Mouse (Mus musculus) embryo, embryonic 9.5 days (tissue): ENCODE data around the gene Pdzd7.
A peak's percentile ranks its signal among the peaks of the same experiment; 100 is the strongest.

Experiments used
- DNase-seq: peaks from one replicate; pipeline ENCODE4 v3.0.0-alpha.2; 2017; ENCODE audit errors: extremely low spot score

The Pdzd7 gene

GRCm38 (mm10) chr19:45012636-45013035 lies 32.9 kb downstream of the Pdzd7 start:
- DNase-seq, result no peak

DNA sequence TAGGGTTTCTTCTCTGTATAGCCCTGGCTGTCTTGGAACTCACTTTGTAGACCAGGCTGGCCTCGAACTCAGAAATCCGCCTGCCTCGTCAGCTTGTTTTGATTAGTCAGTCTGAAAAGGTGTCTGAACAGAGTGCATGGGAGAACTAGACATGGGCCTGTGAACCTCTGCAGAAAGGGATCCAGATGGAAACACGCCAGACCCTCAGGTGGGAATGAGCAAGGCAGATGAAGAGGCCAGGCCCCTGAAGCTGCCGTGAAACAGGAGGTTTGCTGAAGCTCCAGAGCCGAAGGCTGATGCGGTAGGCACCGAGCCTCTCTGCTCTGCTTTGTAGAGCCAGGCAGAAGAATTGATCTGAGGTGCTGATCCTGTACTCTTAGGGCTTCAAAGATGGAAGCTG lies 33.3 kb downstream of the Pdzd7 start:
- DNase-seq, result no peak

DNA sequence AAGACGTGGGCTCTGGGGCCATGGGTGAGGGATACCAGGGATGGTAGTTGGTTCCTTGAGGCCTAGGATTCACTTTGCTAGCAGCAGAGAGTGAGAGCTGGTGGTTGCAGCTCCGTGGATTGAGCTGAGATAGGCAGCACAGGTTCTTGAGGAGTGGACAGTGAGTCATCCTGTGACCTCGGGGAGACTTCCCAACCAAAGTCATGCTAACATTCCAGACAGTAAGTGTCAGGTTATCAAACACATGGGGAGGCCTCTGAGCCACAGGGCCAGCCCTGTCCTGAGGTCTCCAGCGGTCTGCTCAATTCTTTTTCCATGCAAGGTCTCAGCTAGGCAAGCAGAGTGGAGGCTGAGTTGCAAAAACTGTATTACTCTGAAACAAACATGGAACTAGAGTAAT lies 34.9 kb downstream of the Pdzd7 start:
- no peak for DNase-seq

DNA sequence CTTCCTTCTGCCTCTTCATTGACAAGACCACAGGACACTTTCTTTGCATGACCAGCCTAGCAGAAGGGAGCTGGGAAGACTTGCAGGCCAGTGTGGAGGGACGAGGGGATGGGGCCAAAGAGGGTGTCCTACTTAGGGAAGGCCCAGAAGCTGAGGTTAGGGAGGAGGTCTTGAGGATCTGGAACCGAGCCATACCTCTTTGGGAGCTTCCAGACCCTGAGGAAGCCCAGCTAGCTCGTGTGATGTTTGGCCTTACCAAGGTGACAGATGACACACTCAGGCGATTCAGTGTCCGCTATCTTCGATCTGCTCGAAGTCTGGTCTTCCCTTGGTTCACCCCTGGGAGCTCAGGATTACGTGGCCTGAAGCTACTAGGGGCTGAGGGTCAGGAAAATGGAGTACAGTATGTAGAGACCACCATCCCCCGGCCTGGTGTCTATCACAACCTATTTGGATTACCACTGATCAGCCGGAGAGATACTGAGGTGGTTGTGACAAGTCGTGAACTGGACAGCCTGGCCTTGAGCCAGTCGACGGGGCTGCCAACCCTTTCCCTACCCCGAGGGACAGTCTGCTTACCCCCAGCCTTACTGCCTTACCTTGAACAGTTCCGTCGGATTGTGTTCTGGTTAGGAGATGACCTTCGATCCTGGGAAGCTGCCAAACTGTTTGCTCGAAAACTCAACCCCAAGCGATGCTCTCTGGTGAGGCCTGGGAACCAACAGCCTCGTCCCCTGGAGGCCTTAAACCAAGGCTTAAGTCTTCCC lies 37.9 kb downstream of the Pdzd7 start:
- DNase-seq, result no peak

GRCm38 (mm10) chr19:45007021-45007420 lies 38.5 kb downstream of the Pdzd7 start:
- no peak for DNase-seq

GRCm38 (mm10) chr19:45005957-45006712 lies 39.4 kb downstream of the Pdzd7 start, which contains the start of gene Mrpl43:
Mrpl43 (minus strand) TSS chr19:45006442.
- DNase-seq, result peak; percentile 96

DNA sequence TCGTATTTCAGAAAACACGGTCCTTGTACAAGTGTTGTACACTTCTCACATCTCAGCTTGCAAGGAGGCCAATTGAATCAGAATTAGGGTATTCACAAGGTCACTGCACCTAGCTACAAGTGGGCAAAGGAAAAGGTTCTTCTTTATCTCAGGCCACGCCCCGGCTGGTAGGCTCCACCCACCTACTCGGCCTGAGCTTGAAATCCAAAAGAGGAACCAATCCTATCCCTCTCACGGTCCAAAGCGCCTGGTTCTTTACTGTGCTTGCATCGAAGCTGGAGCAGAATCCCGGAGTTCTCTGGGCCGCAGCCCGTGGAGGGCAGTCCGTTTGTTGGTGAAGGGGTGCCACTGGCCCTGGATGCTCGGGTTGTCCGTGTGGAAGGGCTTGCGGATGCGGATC lies 40.1 kb downstream of the Pdzd7 start, which contains the start of gene Twnk:
Gene Twnk (plus strand): TSS at position 220 of the 400 bp plus-strand sequence.
- DNase-seq, result no peak

DNA sequence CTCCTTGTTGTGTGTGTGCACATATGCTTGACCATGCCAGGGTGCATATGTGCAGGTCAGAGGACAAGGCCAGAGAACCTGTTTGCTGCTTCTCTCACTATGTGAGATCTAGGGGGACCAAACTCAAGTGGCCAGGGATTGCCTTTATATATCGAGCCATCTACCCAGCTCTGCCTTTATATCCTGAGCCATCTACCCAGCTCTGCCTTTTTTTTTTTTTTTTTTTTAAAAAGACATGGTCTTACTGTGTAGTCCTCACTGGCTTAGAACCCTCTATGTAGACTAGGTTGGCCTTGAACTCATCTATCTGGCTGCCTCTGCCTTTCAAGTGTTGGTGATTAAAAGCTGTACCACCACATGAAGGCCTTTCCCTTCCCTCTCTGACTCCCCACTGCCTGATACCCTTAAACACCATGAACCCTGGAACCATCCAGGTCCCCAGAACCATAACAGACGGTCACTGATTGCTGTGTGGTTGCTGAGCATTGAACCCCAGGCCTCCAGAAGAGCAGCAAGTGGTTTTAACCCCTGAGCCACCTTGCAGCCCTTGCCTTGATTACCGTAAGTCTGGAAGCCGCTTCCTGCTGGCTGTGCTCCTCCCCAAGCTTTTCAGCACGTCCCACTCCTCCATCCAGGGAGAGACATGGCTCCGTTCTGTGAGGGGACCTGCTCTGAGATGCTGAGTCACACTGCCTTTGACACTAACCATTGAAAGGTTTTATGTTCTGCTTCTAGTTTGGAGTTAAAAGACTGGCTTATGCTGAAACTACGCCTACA lies 41.6 kb downstream of the Pdzd7 start:
- no peak for DNase-seq

DNA sequence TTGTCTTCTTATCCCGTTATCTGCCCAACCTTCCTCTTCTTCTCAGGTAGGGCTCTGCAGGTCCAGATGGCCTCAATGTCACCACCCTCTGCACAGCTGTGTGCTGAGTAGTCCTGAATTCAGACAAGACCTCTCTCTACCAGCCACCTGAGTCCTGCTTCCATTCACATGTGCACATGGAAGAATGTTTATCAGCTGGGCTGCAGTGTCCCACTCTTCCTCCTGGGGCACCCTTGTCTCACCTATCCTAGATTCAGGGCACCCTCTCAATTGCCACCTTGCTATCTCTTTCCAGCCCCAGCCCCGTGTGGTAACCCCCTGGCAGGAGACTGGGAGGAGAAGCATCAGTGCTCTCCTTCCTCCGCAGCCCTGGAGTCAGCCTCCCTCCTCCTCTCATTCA lies 43.2 kb downstream of the Pdzd7 start:
- no peak for DNase-seq

DNA sequence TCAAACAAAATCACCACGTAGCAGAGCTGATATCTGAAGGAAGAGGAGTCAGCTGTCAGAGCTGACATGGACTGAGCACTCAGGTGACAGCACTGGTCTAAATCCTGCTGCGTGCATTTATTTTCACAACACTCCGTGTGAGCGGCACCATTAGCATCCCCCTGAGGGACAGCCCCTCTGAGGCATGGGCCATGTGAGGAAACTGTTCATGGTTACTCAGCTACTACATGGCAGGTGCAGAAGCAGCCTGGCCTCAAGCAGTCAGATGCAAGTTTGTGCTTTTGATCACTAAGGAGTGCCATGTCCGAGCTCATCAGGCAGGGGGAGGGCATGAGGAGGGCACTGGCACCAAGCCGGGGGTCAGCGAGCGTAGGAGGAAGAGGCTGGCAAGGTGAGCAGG lies 45.9 kb downstream of the Pdzd7 start:
- DNase-seq, result no peak

DNA sequence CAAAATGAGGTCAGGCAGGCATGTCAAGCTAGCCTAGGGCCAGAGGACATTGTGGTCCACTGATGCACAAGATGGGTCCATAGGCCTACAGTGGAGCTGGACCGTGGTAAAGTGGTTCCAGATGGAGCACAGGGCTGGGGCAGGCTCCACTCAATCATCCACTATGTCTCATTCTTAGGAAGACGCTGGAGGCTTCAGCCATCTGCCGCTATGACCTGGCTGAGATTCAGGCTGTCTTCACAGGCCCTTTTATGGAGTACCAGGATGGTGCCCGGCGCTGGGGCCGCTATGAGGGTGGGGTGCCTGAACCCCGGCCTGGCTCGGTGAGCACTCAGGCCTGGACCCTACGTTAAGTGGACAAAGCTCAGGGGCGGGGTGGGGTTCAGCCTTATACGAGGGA lies 47.7 kb downstream of the Pdzd7 start:
- no peak for DNase-seq

DNA sequence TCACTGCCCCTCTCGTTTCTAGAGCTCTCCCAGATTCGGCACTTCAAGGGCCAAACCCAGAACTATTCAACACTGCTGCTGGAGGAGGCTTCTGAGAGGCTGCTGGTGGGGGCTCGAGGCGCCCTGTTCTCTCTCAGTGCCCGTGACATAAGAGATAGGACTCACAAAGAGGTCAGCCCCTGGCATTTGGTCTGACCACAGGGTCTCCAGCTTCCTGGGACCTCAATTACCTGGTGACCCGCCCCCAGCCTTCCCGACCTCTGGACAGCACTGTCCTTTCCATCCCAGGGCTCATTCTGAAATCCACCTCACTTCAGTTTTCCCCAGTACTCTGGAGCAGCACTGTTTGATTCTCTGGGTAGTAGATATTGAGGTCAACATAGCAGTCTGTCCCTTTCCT lies 52.8 kb downstream of the Pdzd7 start:
- no peak for DNase-seq

- DNase-seq, result no peak
These were observed 53.3 kb downstream of the Pdzd7 start for GRCm38 (mm10) chr19:44992246-44992645.

GRCm38 (mm10) chr19:44991031-44991430 lies 54.5 kb downstream of the Pdzd7 start:
- no peak for DNase-seq

DNA sequence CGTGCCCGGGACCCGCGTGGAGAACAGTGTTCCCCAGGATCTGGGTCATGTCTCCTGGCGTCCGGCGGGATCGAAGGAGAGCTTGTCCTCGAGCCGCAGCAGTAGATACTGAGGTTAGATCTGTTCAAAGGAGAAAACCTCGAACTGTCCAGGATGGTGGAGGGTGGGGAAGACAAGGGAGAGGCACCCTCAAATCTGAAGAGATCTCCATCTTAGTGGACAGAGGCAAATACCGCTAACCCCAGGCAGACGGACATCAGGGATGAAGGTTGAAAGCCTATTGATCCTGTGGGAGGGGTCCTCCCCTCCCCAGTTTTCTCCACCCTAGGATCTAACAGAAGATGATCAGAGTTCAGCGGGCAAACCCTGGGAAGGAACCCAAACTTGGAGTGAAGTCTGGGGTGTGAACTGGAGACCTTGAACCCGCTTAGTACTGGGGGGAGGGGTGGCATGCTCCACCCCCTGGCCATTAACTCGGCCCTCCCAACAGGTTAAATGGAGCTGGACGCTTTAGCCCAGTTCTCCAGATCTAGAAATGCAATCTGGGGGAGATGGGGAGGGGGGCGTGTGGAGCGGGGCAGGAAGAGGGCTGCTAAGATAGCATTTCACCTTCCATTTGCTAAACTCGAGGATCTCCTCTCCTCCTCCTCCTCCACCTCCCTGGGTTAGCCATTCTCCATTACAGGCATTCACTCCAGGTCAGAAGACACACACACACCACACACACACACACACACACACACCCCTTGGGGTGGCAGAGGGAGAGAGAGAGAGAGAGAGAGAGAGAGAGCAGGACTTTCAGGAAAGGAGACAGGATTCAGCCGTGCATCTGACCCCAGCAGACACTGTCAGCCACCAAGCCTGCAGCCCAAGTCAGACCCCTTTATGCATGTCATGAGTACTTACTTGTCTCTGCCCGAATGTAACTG lies 55.7 kb downstream of the Pdzd7 start:
- no peak for DNase-seq

- peak; percentile 78 for DNase-seq
These were observed 56.5 kb downstream of the Pdzd7 start, which contains the start of gene Sema4g for GRCm38 (mm10) chr19:44988831-44989566. Sema4g (plus strand) TSS chr19:44989101.

DNA sequence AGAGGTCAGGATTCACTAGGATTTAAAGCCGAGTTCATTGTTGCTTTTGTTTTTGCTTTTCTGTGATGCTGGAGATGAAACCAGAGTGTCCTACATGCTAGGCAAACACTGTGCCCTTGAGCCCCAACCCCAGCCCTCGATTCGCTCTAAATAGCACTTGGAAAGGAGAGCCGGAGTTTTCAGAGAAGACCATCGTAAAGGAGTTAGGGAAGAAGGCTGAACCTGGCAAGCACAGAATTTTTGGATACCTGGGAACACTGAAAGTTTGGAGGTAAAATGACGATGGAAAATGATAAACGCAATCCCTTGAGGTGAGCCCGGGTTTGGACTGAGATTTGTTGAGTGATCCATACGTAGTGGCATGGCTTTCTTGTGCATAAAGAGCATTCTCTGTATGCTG lies 57.2 kb downstream of the Pdzd7 start:
- no peak for DNase-seq

DNA sequence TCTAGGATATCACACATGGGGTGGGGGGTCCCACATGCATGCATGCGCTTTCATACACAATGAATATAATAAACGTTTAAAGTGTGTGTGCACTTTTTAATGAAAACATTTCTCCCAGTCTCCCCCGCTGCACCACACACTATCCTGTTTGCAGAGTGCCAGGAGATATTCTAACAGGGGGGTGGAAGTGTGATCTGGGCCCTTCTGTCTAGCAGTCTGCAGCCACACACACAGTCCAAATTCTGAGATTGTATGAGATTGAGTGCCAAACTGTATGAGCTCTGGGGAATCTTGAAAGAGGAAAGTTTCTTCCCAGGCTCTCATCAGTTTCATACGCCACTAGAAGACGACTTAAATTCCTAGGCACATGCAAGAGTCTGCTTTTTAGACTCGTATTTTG lies 57.7 kb downstream of the Pdzd7 start:
- no peak for DNase-seq

DNA sequence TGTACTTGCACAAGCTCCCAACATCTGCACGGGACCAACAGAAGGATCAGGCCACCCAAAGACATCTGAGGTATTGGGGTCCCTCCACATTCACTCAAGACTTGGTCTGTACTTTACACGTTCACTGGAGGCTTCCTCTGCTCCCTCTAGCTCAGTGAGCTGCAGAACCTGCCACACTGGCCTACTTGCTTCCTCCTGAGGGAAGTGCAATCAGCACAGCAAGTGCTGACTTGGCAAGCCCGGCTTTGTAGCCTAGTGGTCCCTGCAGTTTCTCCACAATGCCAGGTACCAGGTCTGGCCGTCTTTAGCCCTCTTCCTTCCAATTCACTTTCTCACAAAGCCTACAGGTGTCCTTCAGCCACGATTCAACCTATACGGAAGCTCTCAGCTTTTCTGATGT lies 58.5 kb downstream of the Pdzd7 start:
- DNase-seq, result no peak

DNA sequence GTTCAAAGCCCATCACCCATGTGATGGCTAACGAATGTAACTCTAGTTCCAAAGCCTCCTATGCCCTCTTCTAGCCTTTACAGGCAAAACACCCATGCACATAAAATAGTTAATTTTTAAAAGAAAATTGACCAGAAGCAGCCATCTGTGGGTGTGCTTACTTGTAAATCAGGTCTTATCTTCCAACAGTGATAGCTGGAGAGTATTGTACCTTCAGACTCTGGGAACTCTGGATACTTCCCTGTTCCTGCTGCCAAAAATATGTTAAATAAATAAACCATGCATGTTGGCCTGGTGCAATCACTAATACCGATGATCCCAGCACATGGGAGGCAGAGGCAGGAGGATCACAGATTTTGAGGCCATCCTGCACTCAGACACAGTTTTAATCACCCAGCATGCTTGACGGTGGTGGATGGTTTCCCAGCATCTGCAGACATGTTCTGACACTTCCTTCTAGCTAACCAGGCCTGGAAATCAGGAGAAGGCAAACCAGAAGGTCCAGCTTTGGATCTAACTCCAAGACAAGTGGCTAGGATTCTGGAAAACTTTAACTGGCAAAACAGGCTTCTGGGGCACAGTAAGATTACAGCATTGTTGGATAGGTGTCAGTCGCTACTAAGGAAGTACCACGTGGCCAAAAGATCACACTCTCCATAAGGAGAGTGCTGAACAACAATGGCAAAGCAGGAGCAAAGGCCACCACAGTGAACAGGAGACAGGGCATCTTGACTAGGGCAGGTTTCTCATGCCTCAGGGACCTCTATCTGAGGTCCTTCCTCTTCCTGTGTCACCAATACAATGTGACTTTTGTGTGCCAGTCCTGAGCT lies 60.1 kb downstream of the Pdzd7 start:
- DNase-seq, result no peak
